Mouse (Mus musculus) gastrocnemius, postnatal 10 days (tissue): Measurements from ENCODE around the gene Ccl21a. TPM values are rescaled to one million over a fixed set of nuclear protein-coding genes. Genes with fewer than 3 reads are reported as not detected.
"Not testable (repeated sequence)": the region's sequence is repeated elsewhere in the genome, so short reads cannot be mapped to it uniquely, and the experiment has no call there.

Source experiments
- DNase-seq: peaks from one replicate; pipeline ENCODE4 v3.0.0; 2021; ENCODE audit warnings: mixed read lengths
- long read RNA-seq, 2 experiments: library from polyadenylated mRNA; stranded (forward); transcript quantifications; one replicate each; pipeline ENCODE4 v2.0.0; 2021
- total RNA-seq, 2 experiments: library from RNA; stranded (reverse); gene quantifications; 2 replicates each; pipeline ENCODE4 v1.2.3; 2021

The Ccl21a gene
- total RNA-seq = 1 to 10 TPM; 7.7 to 8.6 TPM
- long read RNA-seq, experiment 1, partial matches to known transcripts = 0 of 1 reads
- long read RNA-seq, experiment 1, other reads (novel, unspliced or antisense) = 0 of 1 reads
- long read RNA-seq, experiment 2, partial matches to known transcripts = 0 of 3 reads
- long read RNA-seq, experiment 2, other reads (novel, unspliced or antisense) = 0 of 3 reads

GRCm38 (mm10) chr4:42773893-42774292 lies at the start of gene Ccl21a:
Ccl21a (minus strand) TSS chr4:42773993.
- DNase-seq = not testable (repeated sequence)

GRCm38 (mm10) chr4:42756477-42756876 lies 17.3 kb downstream of the Ccl21a start, which contains the start of gene Ccl19:
Ccl19 (minus strand) TSS chr4:42756577.
- DNase-seq = not testable (repeated sequence)

GRCm38 (mm10) chr4:42735245-42735644 lies 38.5 kb downstream of the Ccl21a start, which contains the start of gene 4930578G10Rik:
4930578G10Rik (plus strand) TSS chr4:42735545.
- not testable (repeated sequence) for DNase-seq

Other genes with a start within 250 kb of the Ccl21a start
- not detected for gene Fam205a2, start 245.8 kb downstream of the Ccl21a start, total RNA-seq
- not detected for gene Gm10591, start 161.8 kb downstream of the Ccl21a start, total RNA-seq
- 1 to 10 TPM; 1.7 to 2.1 TPM for gene Gm2564, start 144.3 kb downstream of the Ccl21a start, total RNA-seq
- gene Ccl27b, start 118.7 kb downstream of the Ccl21a start, total RNA-seq = not detected
- not detected for gene Il11ra2, start 112.1 kb downstream of the Ccl21a start, total RNA-seq
- not detected for gene 4930578G10Rik, start 38.4 kb downstream of the Ccl21a start, total RNA-seq
- not detected for gene Ccl19, start 17.4 kb downstream of the Ccl21a start, total RNA-seq
- gene Fam205a1, start 79.9 kb upstream of the Ccl21a start, total RNA-seq = not detected
- gene Gm12394, start 82.8 kb upstream of the Ccl21a start, total RNA-seq = not detected
- gene Fam205c, start 100.2 kb upstream of the Ccl21a start, total RNA-seq = under 1 TPM; 0.38 to 0.63 TPM
- gene Phf24, start 142.7 kb upstream of the Ccl21a start, total RNA-seq = 1 to 10 TPM in 1 of 2 experiments, under 1 TPM in 1; 0.78 to 1.3 TPM
- gene Dnajb5, start 175.8 kb upstream of the Ccl21a start, total RNA-seq = 100 to 1,000 TPM; 114 to 122 TPM
- not detected for gene 1700022I11Rik, start 195.6 kb upstream of the Ccl21a start, total RNA-seq
- gene Vcp, start 226.5 kb upstream of the Ccl21a start, total RNA-seq = 100 to 1,000 TPM; 270 to 274 TPM
- gene Fancg, start 236.5 kb upstream of the Ccl21a start, total RNA-seq = 1 to 10 TPM; 2.9 to 5.0 TPM